Mouse (Mus musculus) stomach, postnatal 0 days (tissue): Measurements from ENCODE around the gene Cd300lf.

Source experiments
- CTCF ChIP-seq: IDR thresholded peaks from 2 replicates; pipeline ENCODE4 v1.5.1; 2016; ENCODE audit warnings: antibody characterized with exemption, low read depth, mild to moderate bottlenecking, moderate library complexity
- EP300 ChIP-seq: optimal IDR thresholded peaks from 2 replicates; pipeline ENCODE3; 2016; ENCODE audit warnings: antibody characterized with exemption

GRCm38 (mm10) chr11:115078680-115079079 lies 55.1 kb downstream of the Cd300lf start:
- TF ChIP-seq CTCF, result no peak
- TF ChIP-seq EP300, result no peak
